ENCODE assay signal across 15 mouse cellular contexts in genomic region chr3:79561784-79562715, GRCm38 (mm10). TPM values are rescaled to one million over a fixed set of nuclear protein-coding genes. Genes with fewer than 3 reads are reported as not detected.
A peak's percentile ranks its signal among the peaks of the same experiment; 100 is the strongest.
DNase-seq lines count a peak whose midpoint lies in the region; ATAC-seq and TF ChIP-seq lines count a peak whose summit lies in the region.
"Had no signal": no experiment of that assay in that cellular context is flagged by ENCODE, and none has a peak within 500 bp of the region (broad histone marks: within the 10 kb centered on the region; RNA-seq: fewer than 3 reads in every experiment).

No protein-coding gene starts in this region.

- H3K9ac ChIP-seq in hindbrain, embryonic 12.5 days, result 0 out of 2 replicates have a peak overlapping the region, but pooled peaks have one; percentile 29
- H3K9ac ChIP-seq in hindbrain, embryonic 14.5 days, result no peak overlapping the region
- H3K9ac ChIP-seq in midbrain, embryonic 11.5 days (ENCODE audit: low read length), result no peak overlapping the region
- no peak overlapping the region for H3K9ac ChIP-seq in midbrain, embryonic 13.5 days (replicated peaks)
- H3K9ac ChIP-seq: embryonic facial prominence, embryonic 15.5 days; heart, embryonic 13.5 days had no signal

- no peak overlapping the region for H3K4me2 ChIP-seq in hindbrain, embryonic 12.5 days (replicated peaks)
- no peak overlapping the region for H3K4me2 ChIP-seq in hindbrain, embryonic 14.5 days (replicated peaks)
- H3K4me2 ChIP-seq in midbrain, embryonic 11.5 days, result no peak overlapping the region
- no peak overlapping the region for H3K4me2 ChIP-seq in midbrain, embryonic 13.5 days (replicated peaks)
- H3K4me2 ChIP-seq: embryonic facial prominence, embryonic 15.5 days; heart, embryonic 13.5 days had no signal

- no peak for ATAC-seq in hindbrain, embryonic 12.5 days (ENCODE audit: low FRiP score)
- no peak for ATAC-seq in hindbrain, embryonic 14.5 days (ENCODE audit: low FRiP score)
- no peak for ATAC-seq in midbrain, embryonic 11.5 days (ENCODE audit: low FRiP score)
- no peak for ATAC-seq in midbrain, embryonic 13.5 days
- ATAC-seq in granulocyte monocyte progenitor cell, adult 5-6 weeks (replicated peaks; ENCODE audit: poor library complexity, severe bottlenecking), result peak; percentile 85

- intact Hi-C loops in left cerebral cortex, adult 2 months (cut with DNase I), result loop anchor here (10.0 kb wide), 1 partner anchor 47 kb away; no protein-coding TSS in a partner anchor

- 78% methylated on average over 10 of the region's 10 CpGs for WGBS in hindbrain, embryonic 12.5 days
- 75% methylated on average over 10 of the region's 10 CpGs for WGBS in hindbrain, embryonic 14.5 days
- 84% methylated on average over 10 of the region's 10 CpGs for WGBS in midbrain, embryonic 11.5 days
- WGBS in midbrain, embryonic 13.5 days, result 83% methylated on average over 10 of the region's 10 CpGs

- DNase-seq in hindbrain, embryonic 14.5 days (ENCODE audit: low spot score), result no peak
- DNase-seq in midbrain, embryonic 11.5 days (ENCODE audit: low spot score, missing footprints), result peak; percentile 81
- DNase-seq in left cerebral cortex, adult 2 months (ENCODE audit: extremely low spot score in 1 of 2, low spot score in 2 of 2), result no peak
- DNase-seq in left cerebral cortex, adult 18-20 months (ENCODE audit: low spot score in 2 of 2), result no peak
- DNase-seq: adrenal gland, postnatal 36 days; cerebellum, postnatal 10 days; heart, adult 18-20 months; heart, postnatal 36 days; kidney, adult 11 months; lung, postnatal 10 days had no signal

- TF ChIP-seq CTCF in left cerebral cortex, adult 2 months (IDR thresholded peaks at IDR 0.05), result no peak

- no peak overlapping the region for H3K27ac ChIP-seq in hindbrain, embryonic 12.5 days
- no peak overlapping the region for H3K27ac ChIP-seq in hindbrain, embryonic 14.5 days
- H3K27ac ChIP-seq in midbrain, embryonic 11.5 days (ENCODE audit: low read depth, low read length), result no peak overlapping the region
- no peak overlapping the region for H3K27ac ChIP-seq in midbrain, embryonic 13.5 days
- H3K27ac ChIP-seq in left cerebral cortex, adult 2 months, result no peak overlapping the region
- H3K27ac ChIP-seq: embryonic facial prominence, embryonic 15.5 days; heart, embryonic 13.5 days had no signal

- peaks cover 12% of the 10 kb centered on the region for H3K4me1 ChIP-seq in hindbrain, embryonic 12.5 days
- peaks cover 3% of the 10 kb centered on the region; the same call in 1 of the 2 replicates for H3K4me1 ChIP-seq in hindbrain, embryonic 14.5 days (replicated peaks; ENCODE audit: control insufficient read depth, insufficient read depth, low read length)
- H3K4me1 ChIP-seq in midbrain, embryonic 11.5 days (ENCODE audit: control insufficient read depth, insufficient read depth, low read length), result peaks cover 6% of the 10 kb centered on the region
- peaks cover 16% of the 10 kb centered on the region for H3K4me1 ChIP-seq in midbrain, embryonic 13.5 days (replicated peaks)

- H3K9me3 ChIP-seq in hindbrain, embryonic 12.5 days (replicated peaks), result no peaks in the 10 kb centered on the region
- H3K9me3 ChIP-seq in hindbrain, embryonic 14.5 days (ENCODE audit: control insufficient read depth, low read length), result no peaks in the 10 kb centered on the region
- H3K9me3 ChIP-seq in midbrain, embryonic 11.5 days (ENCODE audit: control insufficient read depth, low read length), result no peaks in the 10 kb centered on the region
- H3K9me3 ChIP-seq in midbrain, embryonic 13.5 days, result no peaks in the 10 kb centered on the region
- H3K9me3 ChIP-seq: embryonic facial prominence, embryonic 15.5 days; heart, embryonic 13.5 days had no signal

- H3K27me3 ChIP-seq in hindbrain, embryonic 12.5 days, result no peaks in the 10 kb centered on the region
- no peaks in the 10 kb centered on the region for H3K27me3 ChIP-seq in hindbrain, embryonic 14.5 days (ENCODE audit: control insufficient read depth, insufficient read depth, low read length)
- H3K27me3 ChIP-seq in midbrain, embryonic 11.5 days (ENCODE audit: control insufficient read depth, insufficient read depth, low read length), result no peaks in the 10 kb centered on the region
- no peaks in the 10 kb centered on the region for H3K27me3 ChIP-seq in midbrain, embryonic 13.5 days
- H3K27me3 ChIP-seq: embryonic facial prominence, embryonic 15.5 days; heart, embryonic 13.5 days had no signal

- no peak overlapping the region for H3K4me3 ChIP-seq in hindbrain, embryonic 12.5 days
- H3K4me3 ChIP-seq in hindbrain, embryonic 14.5 days (replicated peaks; ENCODE audit: low read length), result no peak overlapping the region
- H3K4me3 ChIP-seq in midbrain, embryonic 11.5 days (ENCODE audit: low read depth, low read length), result no peak overlapping the region
- no peak overlapping the region for H3K4me3 ChIP-seq in midbrain, embryonic 13.5 days (replicated peaks)
- no peak overlapping the region for H3K4me3 ChIP-seq in left cerebral cortex, adult 2 months
- H3K4me3 ChIP-seq: embryonic facial prominence, embryonic 15.5 days; heart, embryonic 13.5 days had no signal

- no peaks in the 10 kb centered on the region for H3K36me3 ChIP-seq in hindbrain, embryonic 12.5 days
- no peaks in the 10 kb centered on the region for H3K36me3 ChIP-seq in hindbrain, embryonic 14.5 days (replicated peaks; ENCODE audit: control insufficient read depth, insufficient read depth)
- no peaks in the 10 kb centered on the region for H3K36me3 ChIP-seq in midbrain, embryonic 11.5 days (ENCODE audit: control insufficient read depth, insufficient read depth, low read length)
- no peaks in the 10 kb centered on the region for H3K36me3 ChIP-seq in midbrain, embryonic 13.5 days
- H3K36me3 ChIP-seq: embryonic facial prominence, embryonic 15.5 days; heart, embryonic 13.5 days had no signal

RNA-seq across cellular contexts. Expression of gene Fnip2, which starts 5.5 kb away (rescaled TPM):
- polyA plus RNA-seq in hindbrain, embryonic 12.5 days (2016; fragmentation: Nextera tagmentation; extraction: Ambion mirVana), result 9.8 and 10.1 TPM in 2 replicates
- polyA plus RNA-seq in hindbrain, embryonic 14.5 days (2014; fragmentation: Nextera tagmentation; extraction: Ambion mirVana), result 5.9 and 9.9 TPM in 2 replicates
- polyA plus RNA-seq in midbrain, embryonic 11.5 days (2014; fragmentation: Nextera tagmentation; extraction: Ambion mirVana), result 4.9 and 5.5 TPM in 2 replicates
- polyA plus RNA-seq in midbrain, embryonic 13.5 days (2015; fragmentation: Nextera tagmentation; extraction: Ambion mirVana), result 6.1 and 6.2 TPM in 2 replicates
- total RNA-seq in granulocyte monocyte progenitor cell, adult 5-6 weeks (2014; fragmentation: Nextera tagmentation), result 13.1 and 13.2 TPM in 2 replicates
- 6.3 TPM in 2 replicates for total RNA-seq in granulocyte monocyte progenitor cell, adult 5-6 weeks (2017)
- total RNA-seq in left cerebral cortex, adult 2 months (2021), result 10 to 100 TPM; 17.7 to 20.2 TPM
- total RNA-seq in left cerebral cortex, adult 18-20 months (2021), result 10 to 100 TPM; 18.2 to 18.5 TPM

RNA-seq across cellular contexts. Expression of gene Ppid, which starts 29.1 kb away (rescaled TPM):
- polyA plus RNA-seq in hindbrain, embryonic 12.5 days (2016; fragmentation: Nextera tagmentation; extraction: Ambion mirVana), result 158 and 174 TPM in 2 replicates
- polyA plus RNA-seq in hindbrain, embryonic 14.5 days (2014; fragmentation: Nextera tagmentation; extraction: Ambion mirVana), result 151 and 157 TPM in 2 replicates
- polyA plus RNA-seq in midbrain, embryonic 11.5 days (2014; fragmentation: Nextera tagmentation; extraction: Ambion mirVana), result 207 and 233 TPM in 2 replicates
- polyA plus RNA-seq in midbrain, embryonic 13.5 days (2015; fragmentation: Nextera tagmentation; extraction: Ambion mirVana), result 149 and 154 TPM in 2 replicates
- 131 and 212 TPM in 2 replicates for total RNA-seq in granulocyte monocyte progenitor cell, adult 5-6 weeks (2014; fragmentation: Nextera tagmentation)
- total RNA-seq in granulocyte monocyte progenitor cell, adult 5-6 weeks (2017), result 358 and 378 TPM in 2 replicates
- total RNA-seq in left cerebral cortex, adult 2 months (2021), result 10 to 100 TPM; 67.2 to 73.7 TPM
- 10 to 100 TPM; 68.9 to 69.1 TPM for total RNA-seq in left cerebral cortex, adult 18-20 months (2021)
